Mouse (Mus musculus) embryonic facial prominence, embryonic 10.5 days (tissue): ENCODE results near the gene Cabp1. TPM values are rescaled to one million over a fixed set of nuclear protein-coding genes. Genes with fewer than 3 reads are reported as not detected.
A peak's percentile ranks its signal among the peaks of the same experiment; 100 is the strongest.

Experiments
- DNase-seq: peaks from one replicate; pipeline ENCODE4 v3.0.0-alpha.2; 2017; ENCODE audit warnings: low spot score
- H3K27ac ChIP-seq: fragments of 300-500 bp; sonication (generic); replicated peaks from 2 replicates; pipeline ENCODE4 v1.5.1; 2016; ENCODE audit warnings: mild to moderate bottlenecking
- H3K27me3 ChIP-seq: fragments of 300-500 bp; sonication (generic); replicated peaks from 2 replicates; pipeline ENCODE4 v1.6.1; 2016; ENCODE audit warnings: low read depth, mild to moderate bottlenecking; ENCODE audit not compliant: poor library complexity, severe bottlenecking
- H3K36me3 ChIP-seq: fragments of 300-500 bp; sonication (generic); replicated peaks from 2 replicates; pipeline ENCODE4 v1.6.1; 2016; ENCODE audit warnings: mild to moderate bottlenecking, moderate library complexity
- H3K4me1 ChIP-seq: fragments of 300-500 bp; sonication (generic); 2 replicates; pipeline ENCODE4 v1.6.1; 2016
- H3K4me3 ChIP-seq: fragments of 300-500 bp; sonication (generic); 2 replicates; pipeline ENCODE4 v1.5.1; 2016; ENCODE audit warnings: mild to moderate bottlenecking, moderate library complexity
- H3K9me3 ChIP-seq: fragments of 300-500 bp; sonication (generic); 2 replicates; pipeline ENCODE4 v1.6.1; 2016; ENCODE audit warnings: mild to moderate bottlenecking
- WGBS: fragments of 180-500 bp; shearing (Covaris S2); methylation state at CpG from one replicate; pipeline ENCODE4 v1.1.7; 2016; 5-methylcytosine and 5-hydroxymethylcytosine counted together
- polyA plus RNA-seq: library from polyadenylated mRNA; unstranded; fragments of >200 nt; fragmentation: Nextera tagmentation; extraction: Ambion mirVana; gene quantifications from 2 replicates; pipeline ENCODE4 v1.2.1, GENCODE M21; 2016

Gene Cabp1
- 1.3 and 1.4 TPM in 2 replicates for polyA plus RNA-seq

- peaks cover 84% of the 10 kb centered on the region for H3K27me3 ChIP-seq
- peak within 1 kb of the TSS; percentile 79 for H3K4me3 ChIP-seq
- no peaks in the 10 kb centered on the region for H3K9me3 ChIP-seq
- H3K4me1 ChIP-seq: peaks cover 49% of the 10 kb centered on the region
- under 1% methylated on average over 115 of the region's 116 CpGs for WGBS
- DNase-seq: peak; percentile 84
- peak within 1 kb of the TSS; percentile 75 for H3K27ac ChIP-seq
- no peaks in the 10 kb centered on the region for H3K36me3 ChIP-seq
These were observed at the start of gene Cabp1 for GRCm38 (mm10) chr5:115193669-115194625. Gene Cabp1, minus strand, starts transcription at chr5:115194381.

GRCm38 (mm10) chr5:115240191-115240590 is 46.0 kb upstream of the Cabp1 start:
- Histone ChIP-seq H3K27me3 (peaks cover 6% of the 10 kb centered on the region), H3K9me3 (no peaks in the 10 kb centered on the region), H3K4me3 (no peak overlapping the region), H3K27ac (no peak overlapping the region), H3K36me3 (peaks cover 56% of the 10 kb centered on the region), H3K4me1 (peaks cover 18% of the 10 kb centered on the region)
- WGBS: 90% methylated on average over 11 of the region's 11 CpGs
- no peak for DNase-seq

- DNase-seq: peak; percentile 28
- H3K9me3 ChIP-seq: no peaks in the 10 kb centered on the region
- no peak overlapping the region for H3K27ac ChIP-seq
- 5% methylated on average over 11 of the region's 11 CpGs for WGBS
- peak overlapping the region; percentile 96 for H3K4me3 ChIP-seq
- H3K27me3 ChIP-seq: peaks cover 20% of the 10 kb centered on the region
- peaks cover 22% of the 10 kb centered on the region for H3K4me1 ChIP-seq
- H3K36me3 ChIP-seq: peaks cover 41% of the 10 kb centered on the region
These were observed 44.6 kb upstream of the Cabp1 start for GRCm38 (mm10) chr5:115238729-115239195.

- Histone ChIP-seq H3K4me1 (peaks cover 22% of the 10 kb centered on the region), H3K27ac (peak overlapping the region; percentile 84), H3K27me3 (peaks cover 27% of the 10 kb centered on the region), H3K9me3 (no peaks in the 10 kb centered on the region), H3K36me3 (peaks cover 35% of the 10 kb centered on the region), H3K4me3 (peak overlapping the region; percentile 96)
- DNase-seq: peak; percentile 92
- under 1% methylated on average over 88 of the region's 88 CpGs for WGBS
These were observed 43.9 kb upstream of the Cabp1 start for GRCm38 (mm10) chr5:115237803-115238728.

- peaks cover 45% of the 10 kb centered on the region for H3K27me3 ChIP-seq
- 2% methylated on average over 21 of the region's 21 CpGs for WGBS
- H3K4me3 ChIP-seq: peak within 1 kb of the TSS; percentile 66
- peaks cover 12% of the 10 kb centered on the region for H3K36me3 ChIP-seq
- peak; percentile 93 for DNase-seq
- peak within 1 kb of the TSS; percentile 63; the same call in 1 of the 2 replicates for H3K27ac ChIP-seq
- no peaks in the 10 kb centered on the region for H3K9me3 ChIP-seq
- peaks cover 30% of the 10 kb centered on the region for H3K4me1 ChIP-seq
These were observed 41.6 kb upstream of the Cabp1 start, which contains the start of gene Pop5 for GRCm38 (mm10) chr5:115235786-115236263. Gene Pop5, plus strand, starts transcription at chr5:115235836.

GRCm38 (mm10) chr5:115235323-115235771 is 41.2 kb upstream of the Cabp1 start:
- under 1% methylated on average over 45 of the region's 45 CpGs for WGBS
- Histone ChIP-seq H3K4me3 (peak overlapping the region; percentile 66), H3K4me1 (peaks cover 30% of the 10 kb centered on the region), H3K27me3 (peaks cover 45% of the 10 kb centered on the region), H3K9me3 (no peaks in the 10 kb centered on the region), H3K36me3 (peaks cover 7% of the 10 kb centered on the region), H3K27ac (peak overlapping the region; percentile 63; the same call in 1 of the 2 replicates)
- peak; percentile 59 for DNase-seq

GRCm38 (mm10) chr5:115234519-115234918 is 40.3 kb upstream of the Cabp1 start:
- Histone ChIP-seq H3K27me3 (peaks cover 45% of the 10 kb centered on the region), H3K4me3 (peak overlapping the region; percentile 66; the same call in 1 of the 2 replicates), H3K27ac (no peak overlapping the region), H3K9me3 (no peaks in the 10 kb centered on the region), H3K36me3 (no peaks in the 10 kb centered on the region), H3K4me1 (peaks cover 30% of the 10 kb centered on the region)
- WGBS: 42% methylated on average over 6 of the region's 6 CpGs
- no peak for DNase-seq

GRCm38 (mm10) chr5:115233031-115233780 is 39.0 kb upstream of the Cabp1 start:
- WGBS: 92% methylated on average over 14 of the region's 14 CpGs
- Histone ChIP-seq H3K36me3 (no peaks in the 10 kb centered on the region), H3K27me3 (peaks cover 45% of the 10 kb centered on the region)

GRCm38 (mm10) chr5:115232516-115232915 is 38.3 kb upstream of the Cabp1 start:
- WGBS: 77% methylated on average over 6 of the region's 6 CpGs
- no peak overlapping the region for H3K4me3 ChIP-seq
- no peak for DNase-seq
- H3K27me3 ChIP-seq: peaks cover 45% of the 10 kb centered on the region
- H3K9me3 ChIP-seq: no peaks in the 10 kb centered on the region
- peaks cover 18% of the 10 kb centered on the region for H3K4me1 ChIP-seq
- no peaks in the 10 kb centered on the region for H3K36me3 ChIP-seq
- H3K27ac ChIP-seq: no peak overlapping the region

More at GRCm38 (mm10) chr5:115233031-115233780, 39.0 kb upstream of the Cabp1 start:
- DNase-seq: no peak
- no peak overlapping the region for H3K4me3 ChIP-seq
- no peak overlapping the region for H3K27ac ChIP-seq
- H3K4me1 ChIP-seq: peaks cover 20% of the 10 kb centered on the region
- no peaks in the 10 kb centered on the region for H3K9me3 ChIP-seq

GRCm38 (mm10) chr5:115231552-115232120 is 37.5 kb upstream of the Cabp1 start:
- DNase-seq: no peak
- Histone ChIP-seq H3K36me3 (no peaks in the 10 kb centered on the region), H3K4me1 (peaks cover 18% of the 10 kb centered on the region), H3K9me3 (no peaks in the 10 kb centered on the region), H3K27ac (no peak overlapping the region), H3K27me3 (peaks cover 45% of the 10 kb centered on the region), H3K4me3 (no peak overlapping the region)
- 51% methylated on average over 16 of the region's 16 CpGs for WGBS
